Mouse (Mus musculus) kidney, postnatal 14 days (tissue): ENCODE measurements around the gene Chst5.
A peak's percentile ranks its signal among the peaks of the same experiment; 100 is the strongest.

Experiments
- DNase-seq: peaks from one replicate; pipeline ENCODE4 v3.0.0; 2022; ENCODE audit warnings: mixed read lengths

The Chst5 gene

GRCm38 (mm10) chr8:111929648-111930344 is 19.5 kb upstream of the Chst5 start:
- DNase-seq = no peak

DNA sequence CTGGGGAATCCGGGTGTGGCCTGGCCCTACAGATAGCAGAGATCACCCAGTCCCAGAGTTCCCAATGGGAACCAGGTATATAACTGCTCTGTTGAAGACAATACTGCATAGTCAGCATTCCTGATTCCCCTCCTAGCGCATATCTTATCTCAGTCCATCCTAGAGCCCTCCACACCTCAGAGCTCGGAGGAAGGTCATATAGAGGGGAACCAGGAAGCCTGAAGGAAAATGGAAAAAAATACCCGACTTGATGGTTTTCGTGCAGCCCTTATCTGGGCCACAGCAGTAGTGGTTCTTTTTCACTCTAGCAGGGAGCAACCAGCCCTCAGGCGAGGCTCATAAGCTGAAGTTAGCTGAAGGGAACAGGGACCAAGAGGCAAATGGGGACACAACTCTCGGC is 14.7 kb upstream of the Chst5 start:
- DNase-seq = no peak

DNA sequence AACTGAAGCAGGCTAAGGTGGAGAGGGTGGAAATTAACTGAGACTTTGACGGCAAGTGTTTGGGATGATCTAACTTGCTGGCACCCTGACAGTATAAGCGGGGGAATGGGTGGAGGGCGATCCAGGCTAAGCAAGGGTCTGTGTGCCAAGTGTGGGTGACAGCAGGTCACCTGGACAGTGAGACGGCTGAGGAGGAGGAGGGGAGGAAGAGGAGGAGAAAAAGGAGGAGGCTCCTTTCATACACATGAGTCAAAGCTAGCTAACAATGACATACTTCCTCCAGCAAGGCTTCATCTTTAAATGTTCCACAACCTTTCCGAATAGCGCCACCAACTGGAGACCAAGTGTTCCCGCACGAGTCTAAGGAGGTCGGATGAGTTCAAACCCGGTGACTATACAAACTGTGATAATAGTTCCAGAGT is 13.1 kb upstream of the Chst5 start:
- peak; percentile 53 for DNase-seq

DNA sequence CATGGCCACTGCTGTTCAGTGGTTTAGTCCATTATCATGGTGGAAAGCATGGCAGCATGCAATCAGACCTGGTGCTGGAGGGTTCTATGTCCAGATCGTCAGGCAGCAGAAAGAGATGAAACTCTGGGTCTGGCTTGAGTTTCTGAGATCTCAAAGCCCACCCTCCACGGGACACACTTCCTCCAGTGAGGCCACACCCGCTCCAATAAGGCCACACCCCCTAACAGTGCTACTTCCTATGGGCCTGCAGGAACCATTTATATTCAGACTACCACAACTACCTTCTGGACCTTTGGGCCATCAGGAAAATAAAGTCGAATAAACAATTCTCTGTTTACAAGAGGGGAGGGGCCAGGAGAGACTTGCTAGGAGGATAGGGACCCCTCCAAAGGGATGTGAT is 10.7 kb upstream of the Chst5 start:
- DNase-seq = no peak

DNA sequence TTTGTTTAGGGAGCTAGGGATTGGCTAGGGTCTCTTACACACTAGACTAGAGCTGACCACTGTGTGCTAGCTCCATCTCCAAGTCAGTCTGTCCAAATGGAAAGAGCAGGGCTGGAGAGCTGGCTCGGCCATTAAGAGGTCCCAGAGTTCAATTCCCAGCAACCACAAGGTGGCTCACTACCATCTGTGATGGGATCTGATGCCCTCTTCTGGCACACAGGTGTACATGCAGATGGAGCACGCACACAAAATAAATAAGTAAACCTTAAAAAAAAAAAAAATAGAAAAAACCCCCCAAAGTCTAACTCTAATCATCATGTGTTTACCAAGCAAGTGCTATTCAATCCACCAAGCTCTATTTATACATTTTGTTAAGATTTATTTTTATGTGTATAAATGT is 9.4 kb upstream of the Chst5 start:
- no peak for DNase-seq

- no peak for DNase-seq
Observed at GRCm38 (mm10) chr8:111912860-111913432, 2.7 kb upstream of the Chst5 start.

DNA sequence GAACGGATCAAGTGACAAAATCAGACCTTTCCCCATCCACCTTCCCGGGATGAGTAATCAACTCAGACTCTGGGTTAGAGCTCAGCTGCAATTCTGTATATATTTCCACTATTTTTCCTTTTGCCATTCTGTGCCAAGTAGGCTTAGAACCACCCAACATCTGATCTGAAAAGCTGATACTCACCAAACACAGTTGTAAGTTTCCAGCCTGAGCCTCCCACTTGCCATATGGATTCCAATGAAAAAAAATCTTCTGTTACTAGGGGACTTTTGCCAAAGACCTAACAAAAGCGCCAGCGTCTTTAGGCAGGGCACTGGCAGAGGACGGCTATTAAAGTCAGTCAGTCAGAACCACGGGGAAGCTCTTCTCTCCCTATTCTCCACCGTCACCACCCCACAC is 1.3 kb upstream of the Chst5 start:
- DNase-seq = no peak

- no peak for DNase-seq
Observed at GRCm38 (mm10) chr8:111905500-111906121, 4.6 kb downstream of the Chst5 start.

- no peak for DNase-seq
Observed at GRCm38 (mm10) chr8:111902080-111902479, 8.2 kb downstream of the Chst5 start.

GRCm38 (mm10) chr8:111898586-111898985 is 11.7 kb downstream of the Chst5 start:
- DNase-seq = no peak

GRCm38 (mm10) chr8:111894955-111895354 is 15.3 kb downstream of the Chst5 start:
- DNase-seq = no peak

DNA sequence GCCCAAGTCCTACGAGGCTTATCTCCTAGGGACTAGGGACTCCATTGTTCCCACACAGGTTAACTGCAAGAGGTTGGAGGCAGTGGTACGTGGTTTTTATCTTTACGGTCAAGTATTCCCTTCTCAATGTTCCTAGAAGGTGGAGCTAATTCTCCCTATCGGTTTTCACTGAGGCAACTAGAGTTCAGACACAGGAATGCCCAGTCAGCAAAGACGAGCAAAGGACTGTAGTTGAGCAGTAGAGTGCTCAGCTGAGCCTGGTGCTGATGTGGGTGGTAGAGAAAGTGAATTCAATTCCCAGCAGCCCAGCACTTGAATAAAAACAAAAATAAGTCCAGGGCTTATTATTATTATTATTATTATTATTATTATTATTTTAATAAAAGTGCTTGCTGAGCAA is 17.6 kb downstream of the Chst5 start:
- no peak for DNase-seq

DNA sequence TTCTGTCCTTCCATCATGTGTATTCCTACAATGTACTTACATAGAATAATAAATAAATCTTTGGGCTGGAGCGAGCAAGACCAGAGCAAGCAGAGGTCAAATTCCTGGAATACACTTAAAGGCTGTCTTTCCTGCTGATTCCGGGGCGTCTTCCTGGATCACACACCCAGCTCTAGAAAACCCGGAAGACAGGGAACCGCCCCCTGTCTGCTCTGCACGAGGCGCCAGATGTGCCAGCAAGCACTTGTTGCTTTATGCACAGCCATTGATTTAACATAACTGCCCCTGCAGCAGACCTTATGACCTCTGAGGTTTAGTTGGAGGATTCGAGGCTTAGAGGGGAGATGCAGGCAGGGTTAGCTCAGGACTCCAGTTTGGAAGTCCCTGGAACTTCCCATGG is 18.3 kb downstream of the Chst5 start:
- no peak for DNase-seq

- no peak for DNase-seq
Observed at GRCm38 (mm10) chr8:111890911-111891303, 19.3 kb downstream of the Chst5 start.

GRCm38 (mm10) chr8:111889931-111890910 is 20.0 kb downstream of the Chst5 start:
- DNase-seq = no peak

GRCm38 (mm10) chr8:111888091-111888650 is 22.1 kb downstream of the Chst5 start:
- peak; percentile 44 for DNase-seq

GRCm38 (mm10) chr8:111887479-111887878 is 22.8 kb downstream of the Chst5 start:
- no peak for DNase-seq

DNA sequence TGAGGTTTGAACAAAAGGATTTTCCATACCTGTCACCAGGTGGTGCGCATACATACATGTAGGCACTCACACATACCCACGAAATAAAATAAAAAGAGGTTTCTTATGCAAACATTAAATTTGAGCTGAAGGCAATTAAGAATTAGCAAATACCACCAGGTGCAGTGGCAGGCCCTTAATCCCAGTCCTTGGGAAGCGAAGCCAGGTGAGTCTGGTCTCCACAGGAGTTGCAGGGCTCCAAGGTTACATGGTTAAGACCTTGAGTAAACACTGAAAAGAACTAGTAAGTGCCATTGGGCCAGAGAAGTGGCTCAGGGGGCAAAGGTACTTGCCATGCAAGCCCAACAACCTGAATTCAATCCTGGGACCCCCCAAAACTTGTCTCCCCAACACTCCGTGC is 26.6 kb downstream of the Chst5 start:
- no peak for DNase-seq

GRCm38 (mm10) chr8:111881591-111881990 is 28.7 kb downstream of the Chst5 start:
- DNase-seq = peak; percentile 51

DNA sequence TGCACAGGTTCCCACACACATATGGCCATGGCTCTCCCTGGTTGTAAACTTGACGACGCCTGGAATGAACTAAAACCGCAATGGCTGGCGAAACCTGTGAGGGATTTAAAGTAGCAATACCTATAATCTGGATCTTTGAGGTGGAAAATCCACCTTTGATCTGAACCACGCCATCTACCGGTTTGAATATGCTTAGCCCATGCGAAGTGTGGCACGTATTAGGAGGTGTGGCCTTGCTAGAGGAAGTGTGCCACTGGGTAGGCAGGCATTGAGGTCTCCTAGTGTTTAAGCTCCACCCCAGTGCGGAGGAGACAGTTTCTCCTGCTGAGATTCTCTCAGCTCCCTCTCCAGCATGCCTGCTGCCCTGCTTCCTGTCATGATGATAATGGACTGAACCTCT is 32.5 kb downstream of the Chst5 start:
- no peak for DNase-seq

GRCm38 (mm10) chr8:111876355-111876948 is 33.8 kb downstream of the Chst5 start, which contains the start of gene Tmem170:
Gene Tmem170 (minus strand): TSS chr8:111876750.
- peak; percentile 99 for DNase-seq

GRCm38 (mm10) chr8:111875758-111876157 is 34.5 kb downstream of the Chst5 start:
- peak; percentile 25 for DNase-seq
